Mouse (Mus musculus) ES-Bruce4 (cell line): ENCODE data around the gene Lsp1.

ENCODE experiments used
- CTCF ChIP-seq: IDR thresholded peaks from one replicate; pipeline ENCODE4 v1.8.1; 2011; ENCODE audit warnings: low read depth, low read length
- POLR2A ChIP-seq: IDR thresholded peaks from one replicate; pipeline ENCODE4 v1.8.1; 2011; ENCODE audit warnings: low read length; ENCODE audit not compliant: insufficient read depth

DNA sequence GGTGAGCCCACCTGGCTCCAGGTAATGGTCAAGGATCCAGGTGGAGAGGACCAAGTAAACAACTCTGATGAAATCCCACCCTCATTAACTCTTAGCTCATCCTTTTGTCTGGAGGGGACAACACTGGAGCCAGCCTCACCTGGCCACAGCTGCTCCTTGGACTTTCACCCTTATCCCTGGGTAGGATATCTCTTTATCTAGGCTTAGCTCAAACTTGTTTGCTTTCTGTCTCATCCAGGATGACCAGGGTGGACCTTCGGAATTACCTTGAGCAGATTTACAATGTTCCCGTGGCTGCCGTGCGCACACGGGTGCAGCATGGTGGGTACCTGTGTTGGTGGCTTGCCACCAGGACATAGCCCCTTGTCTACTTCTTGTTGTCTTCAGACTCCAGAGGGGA is 75.2 kb downstream of the Lsp1 start:
- TF ChIP-seq POLR2A: no peak
- no peak for TF ChIP-seq CTCF
